Mouse (Mus musculus) Muller cell, postnatal 12 days (primary cell): ENCODE measurements at regions not wholly inside any gene's neighbourhood (a gene's known extent, or its start where the extent isn't known, plus 50 kb on each side); places are given as distances from the start of the nearest gene placed in this dataset.
A peak's percentile ranks its signal among the peaks of the same experiment; 100 is the strongest.

Experiments used
- DNase-seq: peaks from one replicate; pipeline ENCODE4 v3.0.0-alpha.2; 2015; ENCODE audit errors: inconsistent ontology term

DNA sequence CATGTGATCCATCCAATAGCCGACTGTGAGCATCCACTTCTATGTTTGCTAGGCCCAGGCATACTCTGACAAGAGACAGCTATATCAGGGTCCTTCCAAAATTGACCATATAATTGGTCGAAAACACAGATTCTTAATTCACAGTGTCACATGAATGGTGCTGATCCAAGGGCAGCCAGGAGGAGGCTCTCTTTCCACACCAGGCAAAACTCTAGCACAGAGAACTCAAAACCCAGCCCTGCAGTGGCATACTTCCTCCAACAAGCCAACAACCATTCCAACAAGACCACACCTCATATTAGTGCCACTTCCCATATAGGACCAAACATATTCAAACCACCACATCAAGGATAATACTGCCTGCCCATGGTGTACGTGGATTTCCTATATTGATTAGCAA lies 68.1 kb upstream of the Tas2r118 start:
- DNase-seq: peak; percentile 4

DNA sequence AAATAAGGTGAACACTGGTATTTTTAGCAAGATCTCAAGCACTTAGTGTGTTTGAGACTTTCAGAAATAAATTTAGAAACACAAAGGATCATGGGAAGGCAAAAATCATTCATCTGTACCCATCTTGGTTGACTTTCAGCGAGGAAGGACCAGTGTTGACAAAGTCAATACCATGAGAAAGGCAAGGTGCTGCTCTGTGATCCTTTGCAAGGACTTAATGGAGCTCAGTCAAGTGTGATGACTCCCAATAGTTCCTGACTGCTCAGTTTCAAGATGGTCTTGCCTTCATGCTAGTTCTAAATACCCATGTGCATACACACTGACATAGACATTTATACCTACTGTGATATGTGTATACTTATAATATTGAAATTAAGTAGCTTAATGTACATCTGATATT lies 56.5 kb upstream of the Tas2r118 start:
- DNase-seq: no peak

DNA sequence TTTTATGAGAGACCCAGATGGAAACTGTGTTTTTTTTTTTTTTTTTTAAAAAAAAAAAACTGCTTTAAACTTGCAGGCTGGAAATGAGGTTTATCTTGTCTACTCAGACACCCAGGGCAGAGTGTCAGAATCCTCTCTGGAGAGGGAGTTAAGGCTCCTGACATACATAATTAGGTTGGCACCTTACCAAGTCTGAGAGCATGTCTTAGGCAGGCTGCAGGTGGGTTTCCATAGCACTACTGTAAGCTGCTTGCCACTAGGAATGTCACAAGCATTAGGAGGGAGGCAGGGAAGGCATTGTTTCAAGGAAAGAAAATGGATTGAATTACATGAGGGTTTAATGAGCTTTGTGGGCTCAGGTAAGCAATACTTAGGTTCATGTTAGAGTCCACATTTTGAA lies 55.9 kb upstream of the Tas2r118 start:
- no peak for DNase-seq
